ENCODE assay signal across 14 mouse cellular contexts in the genomic region with DNA sequence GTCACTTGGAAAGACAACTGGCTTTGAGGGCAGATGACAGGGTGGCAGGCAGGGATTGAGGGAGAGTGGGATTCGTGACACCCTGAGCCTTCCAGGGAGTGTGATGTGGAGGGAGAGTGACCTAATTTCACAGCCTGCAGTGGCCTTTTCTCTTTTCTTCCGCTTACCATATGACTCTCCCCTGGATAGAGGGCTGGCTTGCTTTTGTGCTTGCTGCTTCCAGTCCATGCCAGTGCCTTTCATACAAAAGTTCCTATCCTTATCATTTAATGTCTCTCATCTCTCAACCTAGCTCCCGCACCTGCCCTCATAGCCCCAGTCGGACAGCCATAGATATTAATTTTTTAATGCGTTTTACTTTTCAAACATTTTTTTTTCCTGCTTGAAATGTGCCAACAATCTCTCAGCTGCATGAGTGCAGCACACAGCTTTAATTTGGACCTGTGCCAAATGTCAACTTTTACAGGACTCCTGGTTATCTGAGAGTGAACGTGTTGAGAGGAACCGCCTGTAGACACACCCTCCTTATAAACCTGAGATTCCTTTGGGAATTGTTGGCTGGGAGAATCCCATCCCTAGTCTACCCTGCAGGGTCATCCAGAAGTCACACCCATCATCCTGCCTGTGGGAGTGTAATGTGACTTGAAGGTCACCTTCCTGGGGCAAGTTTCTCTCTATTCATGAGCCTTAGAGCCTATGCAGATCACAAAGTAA.
DNase-seq lines count a peak whose midpoint lies in the region; ATAC-seq and TF ChIP-seq lines count a peak whose summit lies in the region.
"Had no signal": no experiment of that assay in that cellular context is flagged by ENCODE, and none has a peak within 500 bp of the region (broad histone marks: within the 10 kb centered on the region; RNA-seq: fewer than 3 reads in every experiment).

No protein-coding gene starts in this region.

- intact Hi-C loops in heart, postnatal 36 days (cut with DNase I) = no loop called here

- ATAC-seq in lung, postnatal 0 days = no peak
- ATAC-seq in heart, embryonic 16.5 days (replicated peaks; ENCODE audit: extremely low read depth, insufficient read depth, low FRiP score) = peak; percentile 86
- ATAC-seq in liver, embryonic 11.5 days (replicated peaks; ENCODE audit: low FRiP score) = no peak
- ATAC-seq: forebrain, embryonic 16.5 days; liver, embryonic 12.5 days had no signal

- TF ChIP-seq CTCF in lung, postnatal 0 days (IDR thresholded peaks at IDR 0.05) = no peak

- H3K27me3 ChIP-seq in lung, postnatal 0 days (replicated peaks; ENCODE audit: insufficient read depth, low read length) = no peaks in the 10 kb centered on the region
- H3K27me3 ChIP-seq in heart, embryonic 16.5 days (ENCODE audit: control insufficient read depth, insufficient read depth, low read length) = no peaks in the 10 kb centered on the region
- no peaks in the 10 kb centered on the region for H3K27me3 ChIP-seq in liver, embryonic 11.5 days (replicated peaks; ENCODE audit: control insufficient read depth, insufficient read depth, low read length)
- H3K27me3 ChIP-seq: hindbrain, embryonic 13.5 days; liver, embryonic 12.5 days; neural tube, embryonic 13.5 days had no signal

- peak; percentile 7 to 38 for DNase-seq in heart, adult 9 months (ENCODE audit: low spot score in 2 of 2)
- DNase-seq in heart, postnatal 36 days = no peak
- peak; percentile 18 for DNase-seq in lung, postnatal 0 days (ENCODE audit: low spot score)
- no peak for DNase-seq in lung, postnatal 36 days
- no peak for DNase-seq in liver, embryonic 11.5 days (ENCODE audit: low spot score)
- DNase-seq in cerebellum, adult 9-10 months = no peak
- DNase-seq: cerebellum, adult 11-12 months; gastrocnemius, postnatal 10 days had no signal

- H3K4me2 ChIP-seq in lung, postnatal 0 days (replicated peaks; ENCODE audit: low read depth, low read length) = no peak overlapping the region
- no peak overlapping the region for H3K4me2 ChIP-seq in heart, embryonic 16.5 days (ENCODE audit: low read depth, low read length)
- no peak overlapping the region for H3K4me2 ChIP-seq in liver, embryonic 11.5 days
- H3K4me2 ChIP-seq: hindbrain, embryonic 13.5 days; liver, embryonic 12.5 days; neural tube, embryonic 13.5 days had no signal

- TF ChIP-seq EP300 in lung, postnatal 0 days (IDR thresholded peaks at IDR 0.05) = no peak

- no peak overlapping the region for H3K9ac ChIP-seq in lung, postnatal 0 days (replicated peaks; ENCODE audit: low read depth)
- no peak overlapping the region for H3K9ac ChIP-seq in heart, embryonic 16.5 days (ENCODE audit: low read length)
- no peak overlapping the region for H3K9ac ChIP-seq in liver, embryonic 11.5 days (ENCODE audit: low read depth, low read length)
- H3K9ac ChIP-seq: hindbrain, embryonic 13.5 days; liver, embryonic 12.5 days; neural tube, embryonic 13.5 days had no signal

- no peak overlapping the region for H3K27ac ChIP-seq in lung, postnatal 0 days (ENCODE audit: low read length)
- H3K27ac ChIP-seq in heart, embryonic 16.5 days (ENCODE audit: low read length) = peak overlapping the region; percentile 56
- no peak overlapping the region for H3K27ac ChIP-seq in liver, embryonic 11.5 days (ENCODE audit: low read depth, low read length)
- H3K27ac ChIP-seq: hindbrain, embryonic 13.5 days; kidney, postnatal 0 days; liver, embryonic 12.5 days; neural tube, embryonic 13.5 days had no signal

- H3K4me1 ChIP-seq in lung, postnatal 0 days (ENCODE audit: insufficient read depth, low read depth, low read length) = no peaks in the 10 kb centered on the region
- H3K4me1 ChIP-seq in heart, embryonic 16.5 days (ENCODE audit: control insufficient read depth, insufficient read depth, low read length) = peaks cover 8% of the 10 kb centered on the region
- no peaks in the 10 kb centered on the region for H3K4me1 ChIP-seq in liver, embryonic 11.5 days (replicated peaks; ENCODE audit: control insufficient read depth, insufficient read depth, low read length)
- H3K4me1 ChIP-seq: hindbrain, embryonic 13.5 days; liver, embryonic 12.5 days; neural tube, embryonic 13.5 days had no signal

- no peaks in the 10 kb centered on the region for H3K36me3 ChIP-seq in lung, postnatal 0 days (ENCODE audit: insufficient read depth, low read length)
- H3K36me3 ChIP-seq in heart, embryonic 16.5 days (ENCODE audit: control insufficient read depth, insufficient read depth) = no peaks in the 10 kb centered on the region
- H3K36me3 ChIP-seq in liver, embryonic 11.5 days (ENCODE audit: control insufficient read depth, insufficient read depth, low read length) = no peaks in the 10 kb centered on the region
- H3K36me3 ChIP-seq: hindbrain, embryonic 13.5 days; liver, embryonic 12.5 days; neural tube, embryonic 13.5 days had no signal

- WGBS in lung, postnatal 0 days = 46% methylated on average over 7 of the region's 7 CpGs
- 35% methylated on average over 7 of the region's 7 CpGs for WGBS in heart, embryonic 16.5 days
- WGBS in liver, embryonic 11.5 days = 83% methylated on average over 7 of the region's 7 CpGs

- H3K4me3 ChIP-seq in lung, postnatal 0 days (ENCODE audit: low read depth, low read length) = no peak overlapping the region
- H3K4me3 ChIP-seq in heart, embryonic 16.5 days (ENCODE audit: low read length) = no peak overlapping the region
- no peak overlapping the region for H3K4me3 ChIP-seq in liver, embryonic 11.5 days (ENCODE audit: low read depth, low read length)
- H3K4me3 ChIP-seq: hindbrain, embryonic 13.5 days; liver, embryonic 12.5 days; neural tube, embryonic 13.5 days had no signal

- no peaks in the 10 kb centered on the region for H3K9me3 ChIP-seq in lung, postnatal 0 days (ENCODE audit: low read length)
- H3K9me3 ChIP-seq in heart, embryonic 16.5 days (replicated peaks; ENCODE audit: control insufficient read depth, low read length) = no peaks in the 10 kb centered on the region
- H3K9me3 ChIP-seq in liver, embryonic 11.5 days (ENCODE audit: control insufficient read depth, low read length) = no peaks in the 10 kb centered on the region
- H3K9me3 ChIP-seq: hindbrain, embryonic 13.5 days; liver, embryonic 12.5 days; neural tube, embryonic 13.5 days had no signal

Comparison
In these comparisons a context has a peak if more than half of its experiments do, and no peak if none do; other contexts are left out.
1. DNase-seq: peak in heart, adult 9 months (2 of 2) and lung, postnatal 0 days (single experiment); none in heart, postnatal 36 days (0 of 2), lung, postnatal 36 days (single experiment), liver, embryonic 11.5 days (single experiment) and cerebellum, adult 9-10 months (single experiment).